Mouse (Mus musculus) Patski (cell line): ENCODE results near the gene Tfpt. TPM values are rescaled to one million over a fixed set of nuclear protein-coding genes. Genes with fewer than 3 reads are reported as not detected.

Experiments
- ATAC-seq: fragments of 100-300 bp; one replicate; pipeline ENCODE4 v1.8.0; 2021
- CTCF ChIA-PET: fragments of 350-600 bp; sonication (Branson Sonifier 250); formaldehyde crosslinking; loops from one replicate; lab custom pipeline; 2022; ENCODE audit warnings: inconsistent platforms; lab: Charles Lee
- POLR2A ChIA-PET: fragments of 350-600 bp; sonication (Branson Sonifier 250); formaldehyde crosslinking; loops from one replicate; lab custom pipeline; 2022; ENCODE audit warnings: antibody characterized with exemption, inconsistent platforms; lab: Charles Lee
- DNase-seq: peaks from one replicate; pipeline ENCODE4 v3.0.0-alpha.2; 2011; ENCODE audit warnings: low read depth, low spot score
- H3K27me3 ChIP-seq: fragments of 371-371 bp; one replicate; pipeline ENCODE4 v1.5.1; 2021
- CTCF ChIP-seq: fragments of 100-300 bp; IDR thresholded peaks from one replicate; pipeline ENCODE4 v1.5.1; 2021
- in situ Hi-C: fragments of 300-500 bp; cut with MboI; formaldehyde crosslinking; loops from 3 replicates; pipeline ENCODE4 v1.11.1; 2018; ENCODE audit warnings: low pct_unique_long_range_greater_than_20kb, mixed read lengths
- polyA plus RNA-seq: library from polyadenylated mRNA; unstranded; gene quantifications from one replicate; pipeline ENCODE4 v1.2.3, GENCODE M21; 2021

Tfpt gene
- polyA plus RNA-seq, 1 experiment from 2014 or later = 27.1 TPM

DNA sequence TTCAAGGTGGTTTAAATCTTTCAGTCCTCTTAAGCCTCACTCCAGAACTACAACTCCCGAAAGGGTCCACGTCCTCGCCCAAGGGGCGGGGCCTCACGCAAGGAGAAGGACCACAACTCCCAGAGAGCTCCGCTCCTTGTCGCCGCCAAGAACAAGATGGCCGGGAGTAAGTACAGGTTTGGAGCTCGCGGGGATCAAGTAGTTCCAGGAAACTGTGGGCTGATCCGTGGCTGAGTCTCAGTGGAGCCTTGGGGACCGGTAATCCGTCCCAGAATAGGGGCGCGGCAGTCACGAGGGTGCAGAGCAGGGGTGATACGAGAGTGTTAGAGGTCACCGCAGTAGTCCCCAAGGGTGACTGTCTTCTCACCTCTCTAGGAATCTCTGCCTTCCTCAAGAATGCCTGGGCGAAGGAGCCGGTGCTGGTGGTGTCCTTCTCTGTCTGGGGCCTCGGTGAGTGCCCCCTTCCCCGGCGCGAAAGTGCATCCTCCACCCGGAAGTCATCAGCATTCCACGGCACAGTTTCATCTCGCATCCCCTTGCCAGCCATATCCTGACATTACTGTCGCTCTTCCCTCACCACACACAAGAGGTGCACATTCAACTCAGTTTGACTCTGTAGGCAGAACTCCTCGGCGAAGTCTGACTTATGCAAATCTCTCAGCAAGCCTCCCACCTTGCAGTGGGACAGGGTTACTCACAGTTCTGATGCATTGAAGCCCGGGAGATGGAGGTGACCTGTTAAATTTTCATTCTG lies 12.3 kb downstream of the Tfpt start, which contains the start of gene Ndufa3:
TSS of gene Ndufa3 (plus strand) at position 132 of the 754 bp plus-strand sequence.
- ChIA-PET POLR2A (interaction anchor here (0.7 to 1.2 kb wide), 4 partner anchors 8 to 11 kb away, joined by 3 to 4 read pairs (median 3); no protein-coding TSS in a partner anchor), CTCF (interaction anchor here (1.0 to 2.3 kb wide), 12 partner anchors 10 to 285 kb away, joined by 3 to 18 read pairs (median 4); no protein-coding TSS in a partner anchor)
- DNase-seq (peak; percentile 58), ATAC-seq (peak; percentile 99)
- TF ChIP-seq CTCF = no peak
- in situ Hi-C loops = no loop called here
- H3K27me3 ChIP-seq = no peaks in the 10 kb centered on the region

DNA sequence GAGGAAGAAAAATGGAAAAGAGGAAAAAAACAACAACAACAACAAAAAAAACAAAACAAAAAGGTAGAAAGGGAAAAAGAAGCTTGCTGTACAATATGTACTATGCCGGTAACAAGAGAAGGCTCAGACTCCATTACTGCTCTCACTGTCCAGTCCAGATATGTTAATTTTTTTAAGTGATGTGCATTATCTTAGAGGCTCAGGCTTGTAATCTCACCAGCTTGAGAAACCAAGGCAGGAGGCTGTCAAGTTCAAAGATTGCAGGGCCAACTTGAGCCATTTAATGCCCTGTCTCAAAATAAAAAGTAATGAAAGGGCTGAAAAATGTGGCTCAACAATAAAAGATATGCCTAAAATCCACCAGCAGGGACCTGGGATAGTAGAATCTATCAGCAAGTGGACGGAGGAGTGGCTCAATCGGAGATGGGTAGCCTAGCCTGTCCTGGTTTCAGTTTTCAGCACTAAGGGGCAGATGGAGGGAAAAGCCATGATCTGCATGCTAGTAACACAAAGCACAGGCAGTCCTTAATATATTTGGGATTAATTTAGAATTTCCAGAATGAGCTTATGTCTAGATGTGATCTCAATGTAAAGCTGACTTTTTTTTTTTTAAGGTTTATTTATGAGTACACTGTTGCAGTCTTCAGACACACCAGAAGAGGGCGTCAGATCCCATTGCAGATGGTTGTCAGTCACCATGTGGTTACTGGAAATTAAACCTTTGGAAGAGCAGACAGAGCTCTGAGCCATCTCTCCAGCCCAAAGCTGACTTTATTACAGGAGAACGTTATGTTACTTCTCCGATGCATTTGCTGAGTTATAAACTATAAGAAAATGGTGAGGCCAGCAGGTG lies 13.1 kb downstream of the Tfpt start:
- TF ChIP-seq CTCF = peak; percentile 73
- DNase-seq (no peak), ATAC-seq (peak; percentile 15)
- in situ Hi-C loops = no loop called here
- POLR2A ChIA-PET = interaction anchor here (0.9 kb wide), 1 partner anchor 9 kb away, joined by 3 read pairs; no protein-coding TSS in a partner anchor
- H3K27me3 ChIP-seq = no peaks in the 10 kb centered on the region
- CTCF ChIA-PET = interaction anchor here (1.0 to 2.3 kb wide), 10 partner anchors 10 to 286 kb away, joined by 3 to 18 read pairs (median 4); no protein-coding TSS in a partner anchor

DNA sequence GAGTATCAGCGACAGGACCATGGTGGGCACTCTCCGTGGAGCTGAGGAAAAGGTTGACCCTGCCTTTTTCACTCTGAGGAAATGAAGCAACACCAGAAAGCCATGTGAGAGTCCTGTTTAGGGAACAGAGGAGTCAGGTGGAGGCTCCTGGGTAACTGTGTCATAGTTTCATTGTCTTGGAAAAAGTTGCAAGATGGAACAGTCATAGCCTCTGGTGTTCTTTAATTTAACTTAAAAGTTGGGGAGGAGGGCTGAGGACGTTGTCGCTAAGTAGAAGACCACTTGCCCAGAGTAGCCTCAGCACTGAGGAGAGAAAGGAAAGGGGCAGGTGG lies 13.7 kb downstream of the Tfpt start, which contains the start of gene Oscar:
TSS of gene Oscar (minus strand) at position 101 of the 332 bp plus-strand sequence.
- in situ Hi-C loops = no loop called here
- ChIA-PET POLR2A (no interaction called here), CTCF (interaction anchor here (1.3 to 2.3 kb wide), 5 partner anchors 9 to 30 kb away, joined by 4 to 15 read pairs (median 6); no protein-coding TSS in a partner anchor)
- no peaks in the 10 kb centered on the region for H3K27me3 ChIP-seq
- no peak for ATAC-seq
- no peak for TF ChIP-seq CTCF
- no peak for DNase-seq

- in situ Hi-C loops = no loop called here
- no peak for ATAC-seq
- POLR2A ChIA-PET = no interaction called here
- H3K27me3 ChIP-seq = no peaks in the 10 kb centered on the region
- CTCF ChIA-PET = no interaction called here
- no peak for TF ChIP-seq CTCF
- DNase-seq = no peak
These were observed 15.7 kb downstream of the Tfpt start for GRCm38 (mm10) chr7:3614021-3614420.

DNA sequence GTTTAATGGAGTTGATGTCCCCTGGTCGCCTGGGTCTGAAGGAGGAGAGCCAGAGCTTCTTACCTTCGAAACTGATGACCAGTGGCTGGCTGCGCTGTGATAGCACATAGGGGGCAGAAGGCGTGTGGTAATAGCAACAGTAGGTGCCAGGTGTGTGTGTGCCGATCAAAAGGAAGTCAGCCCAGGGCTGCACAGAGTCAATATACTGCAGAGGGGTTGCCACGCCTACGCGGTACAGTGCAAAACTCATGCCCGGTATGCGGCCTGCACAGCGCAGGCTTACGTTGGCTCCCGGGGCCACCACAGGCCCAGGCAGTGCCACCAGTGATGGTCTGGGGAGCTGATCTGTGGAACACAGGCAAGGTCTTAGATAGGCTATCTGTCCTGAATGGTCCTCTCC lies 18.7 kb downstream of the Tfpt start:
- ChIA-PET POLR2A (no interaction called here), CTCF (interaction anchor here (0.9 kb wide), 1 partner anchor 9 kb away, joined by 3 read pairs; no protein-coding TSS in a partner anchor)
- TF ChIP-seq CTCF = no peak
- DNase-seq = no peak
- in situ Hi-C loops = no loop called here
- ATAC-seq = no peak
- no peaks in the 10 kb centered on the region for H3K27me3 ChIP-seq

DNA sequence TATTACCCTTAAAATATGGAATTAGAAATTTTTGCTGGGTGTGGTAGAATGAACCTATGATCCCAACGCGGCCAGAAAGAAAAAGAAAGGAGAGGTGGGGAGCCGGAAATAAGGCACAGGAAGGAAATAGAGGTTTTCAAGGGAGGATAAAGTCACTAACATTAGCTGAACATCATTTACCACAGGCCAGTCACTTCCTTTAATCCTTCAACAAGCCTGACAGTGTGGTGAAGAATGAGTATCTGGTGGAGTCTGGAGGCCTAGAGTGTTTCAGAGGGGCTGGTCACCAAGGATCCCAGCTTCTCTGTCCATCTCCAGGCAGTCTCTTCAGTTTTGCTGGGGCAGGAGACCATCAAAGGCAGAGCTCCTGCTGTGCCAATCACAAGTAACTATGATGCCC lies 19.3 kb downstream of the Tfpt start:
- ChIA-PET POLR2A (no interaction called here), CTCF (interaction anchor here (0.9 kb wide), 1 partner anchor 9 kb away, joined by 3 read pairs; no protein-coding TSS in a partner anchor)
- ATAC-seq = no peak
- in situ Hi-C loops = no loop called here
- TF ChIP-seq CTCF = no peak
- H3K27me3 ChIP-seq = no peaks in the 10 kb centered on the region
- no peak for DNase-seq

DNA sequence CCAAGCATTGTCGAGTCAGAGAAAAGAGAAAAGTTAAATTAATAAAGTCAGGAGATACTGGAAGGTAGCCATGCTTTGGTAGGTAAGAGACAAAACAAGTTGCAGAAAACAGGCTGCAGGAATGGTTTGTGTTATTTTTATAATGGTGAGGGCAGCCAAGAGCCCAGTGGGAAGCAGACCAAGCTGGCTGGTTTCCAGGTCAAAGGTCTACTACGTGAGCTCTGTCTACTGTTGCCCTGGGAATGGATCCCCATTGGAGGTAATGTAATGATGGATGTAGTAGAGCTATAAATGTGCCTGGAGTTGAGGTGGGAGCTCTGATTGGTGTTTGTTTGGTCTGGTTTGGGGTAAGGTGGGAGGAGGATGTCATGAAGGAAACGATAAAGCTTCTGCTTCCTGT lies 20.6 kb downstream of the Tfpt start:
- DNase-seq (no peak), ATAC-seq (no peak)
- in situ Hi-C loops = no loop called here
- no peak for TF ChIP-seq CTCF
- ChIA-PET CTCF (interaction anchor here (1.8 kb wide), 1 partner anchor 11 kb away, joined by 4 read pairs; no protein-coding TSS in a partner anchor), POLR2A (interaction anchor here (1.0 kb wide), 1 partner anchor 36 kb away, joined by 5 read pairs; the partner anchor contains the start of gene Cnot3)
- no peaks in the 10 kb centered on the region for H3K27me3 ChIP-seq

GRCm38 (mm10) chr7:3608668-3609067 lies 21.1 kb downstream of the Tfpt start:
- no peak for DNase-seq
- H3K27me3 ChIP-seq = no peaks in the 10 kb centered on the region
- no peak for TF ChIP-seq CTCF
- no peak for ATAC-seq
- in situ Hi-C loops = no loop called here
- POLR2A ChIA-PET = interaction anchor here (1.0 kb wide), 1 partner anchor 37 kb away, joined by 5 read pairs; the partner anchor contains the start of gene Cnot3
- CTCF ChIA-PET = interaction anchor here (1.8 kb wide), 1 partner anchor 11 kb away, joined by 4 read pairs; no protein-coding TSS in a partner anchor

DNA sequence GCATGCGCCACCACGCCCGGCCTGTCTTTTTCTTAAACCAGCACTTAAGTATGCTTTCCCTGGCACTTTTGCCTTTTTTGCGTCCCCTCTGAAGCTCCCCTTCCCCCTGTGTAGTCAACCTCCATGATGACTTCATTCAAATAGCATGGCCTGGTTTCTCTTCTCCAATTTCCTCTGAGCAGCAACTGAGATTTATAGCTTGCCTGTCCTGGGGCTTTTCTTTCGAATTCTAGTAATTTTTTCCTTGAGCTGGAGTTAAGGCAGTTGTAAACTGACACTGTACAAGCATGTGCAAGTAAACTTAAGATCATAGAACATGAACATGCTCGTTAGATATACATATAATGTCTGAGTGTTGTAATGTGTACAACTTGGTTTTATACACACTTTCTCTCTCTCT lies 22.3 kb downstream of the Tfpt start:
- in situ Hi-C loops = no loop called here
- ChIA-PET POLR2A (interaction anchor here (0.8 kb wide), 1 partner anchor 9 kb away, joined by 3 read pairs; the partner anchor contains the start of gene Ndufa3), CTCF (interaction anchor here (1.0 to 2.5 kb wide), 4 partner anchors 9 to 296 kb away, joined by 3 to 15 read pairs (median 3); partner anchors contain the start of genes Ndufa3 and Oscar)
- DNase-seq (no peak), ATAC-seq (no peak)
- no peaks in the 10 kb centered on the region for H3K27me3 ChIP-seq
- TF ChIP-seq CTCF = no peak

GRCm38 (mm10) chr7:3606798-3607197 lies 22.9 kb downstream of the Tfpt start:
- ATAC-seq (peak; percentile 85), DNase-seq (no peak)
- ChIA-PET CTCF (interaction anchor here (1.0 to 2.5 kb wide), 4 partner anchors 10 to 297 kb away, joined by 3 to 15 read pairs (median 3); partner anchors contain the start of genes Ndufa3 and Oscar), POLR2A (interaction anchor here (0.6 kb wide), 1 partner anchor 11 kb away, joined by 4 read pairs; no protein-coding TSS in a partner anchor)
- in situ Hi-C loops = no loop called here
- no peaks in the 10 kb centered on the region for H3K27me3 ChIP-seq
- peak; percentile 66 for TF ChIP-seq CTCF
